Mouse (Mus musculus) adipose tissue, adult 10 weeks (tissue): ENCODE measurements around the gene Eva1b. TPM values are rescaled to one million over a fixed set of nuclear protein-coding genes. Genes with fewer than 3 reads are reported as not detected.

Experiments used
- polyA plus RNA-seq: library from polyadenylated mRNA; stranded (reverse); fragments of 350-450 nt; fragmentation: Illumina TruSeq; extraction: RNeasy Lipid Tissue Mini Kit (QIAGEN cat#74804); gene quantifications from one replicate; pipeline ENCODE4 v1.2.3, GENCODE M21; 2014; ENCODE audit warnings: low read depth, low replicate concordance

The Eva1b gene
- 19.5 TPM for polyA plus RNA-seq

DNA sequence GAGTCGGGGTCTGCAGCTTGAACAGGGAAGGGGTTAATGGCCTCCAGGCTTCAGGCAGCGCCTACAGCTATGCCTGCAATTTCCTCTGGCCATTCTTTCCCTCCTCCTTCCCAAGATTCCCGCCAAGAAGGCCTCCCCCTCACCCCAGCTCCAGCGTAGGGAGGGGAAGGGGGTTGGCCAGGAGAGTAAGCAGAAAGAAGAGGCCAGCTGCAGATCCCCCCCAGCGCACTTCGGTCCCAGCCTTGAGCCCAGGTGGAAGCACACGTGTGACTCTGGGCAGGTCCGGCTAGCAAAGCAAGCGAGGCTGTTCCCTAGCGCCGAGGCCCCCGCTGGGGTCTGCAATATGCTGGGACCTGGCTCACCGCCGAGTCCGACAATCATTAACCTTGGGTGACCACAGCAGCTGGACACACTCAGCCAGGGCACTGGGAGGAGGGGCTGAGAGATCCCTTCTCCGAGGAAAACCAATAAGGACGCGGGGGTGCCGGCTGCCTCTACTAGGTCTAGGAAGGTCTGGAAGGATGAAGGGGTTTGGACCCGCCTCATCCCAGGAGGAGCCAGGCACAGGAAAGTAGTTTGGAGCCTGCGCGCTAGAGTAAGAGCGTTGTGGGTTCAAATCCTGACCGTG, at the start of gene Eva1b:
Gene Eva1b, plus strand, starts transcription at position 212 of the 628 bp plus-strand sequence.

DNA sequence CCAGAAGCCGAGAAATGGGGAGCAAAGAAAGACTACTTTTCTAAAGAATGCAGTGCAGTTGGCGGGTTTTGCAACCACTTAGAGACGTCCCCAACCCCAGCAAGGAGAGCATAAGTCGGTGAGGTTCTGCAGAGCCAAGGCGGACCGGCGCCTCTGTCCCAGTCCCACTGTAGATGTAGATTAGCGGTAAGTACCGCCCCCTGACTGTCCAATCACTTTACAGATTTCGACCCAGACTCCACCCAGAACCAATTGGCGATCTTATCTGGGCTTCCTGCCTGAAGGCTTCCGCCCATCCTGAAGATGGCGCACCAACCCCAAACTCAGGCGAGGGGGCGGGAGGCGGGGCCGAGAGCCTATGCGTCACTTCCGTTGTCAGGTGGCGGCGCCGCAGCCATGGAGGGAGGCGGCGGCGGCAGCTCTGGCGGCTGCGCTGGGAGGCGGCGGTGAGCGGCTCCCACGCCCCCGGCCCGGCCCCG, 43.9 kb upstream of the Eva1b start, which contains the start of gene Stk40:
Gene Stk40, plus strand, starts transcription at position 368 of the 479 bp plus-strand sequence.

DNA sequence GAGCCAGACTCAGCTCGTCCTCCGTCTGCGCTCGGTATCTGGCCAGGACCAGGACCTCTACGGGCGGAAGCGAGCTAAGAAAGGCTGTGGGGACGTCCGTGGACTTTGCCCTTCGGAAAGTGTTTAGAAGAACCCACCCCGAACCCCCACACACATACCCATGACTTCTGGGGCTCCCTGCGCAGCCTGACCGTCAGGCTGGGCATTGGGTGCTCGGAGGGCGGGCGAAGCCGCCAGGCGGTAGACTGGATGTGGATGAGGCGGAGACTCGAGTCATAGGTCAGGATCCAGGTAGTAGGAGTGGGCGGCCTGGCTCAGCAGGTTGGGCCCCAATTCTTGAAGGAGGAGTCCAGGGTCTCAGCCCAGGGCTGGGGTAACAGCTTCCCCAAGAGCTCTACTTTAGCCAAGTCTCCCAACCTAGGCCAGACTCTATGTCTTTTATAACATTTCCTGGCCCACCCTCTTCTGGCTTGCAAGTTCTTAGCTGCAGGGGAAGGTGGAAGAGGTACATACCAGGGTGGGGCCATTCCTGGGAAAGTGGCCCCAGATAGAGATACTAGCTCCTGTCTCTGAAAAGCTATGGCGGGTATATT, 15.6 kb downstream of the Eva1b start, which contains the start of gene Sh3d21:
Gene Sh3d21, minus strand, starts transcription at position 425 of the 593 bp plus-strand sequence.

Other genes with a start within 250 kb of the Eva1b start
- gene Csf3r, start 123.2 kb upstream of the Eva1b start, polyA plus RNA-seq = 2.0 TPM
- 64.2 TPM for gene Mrps15, start 100.8 kb upstream of the Eva1b start, polyA plus RNA-seq
- gene Oscp1, start 89.2 kb upstream of the Eva1b start, polyA plus RNA-seq = 19.4 TPM
- gene Lsm10, start 51.1 kb upstream of the Eva1b start, polyA plus RNA-seq = 20.4 TPM
- gene Stk40, start 43.8 kb upstream of the Eva1b start, polyA plus RNA-seq = 32.8 TPM
- 20.0 TPM for gene Sh3d21, start 15.7 kb downstream of the Eva1b start, polyA plus RNA-seq
- gene Thrap3, start 55.0 kb downstream of the Eva1b start, polyA plus RNA-seq = 120 TPM
- gene Map7d1, start 108.6 kb downstream of the Eva1b start, polyA plus RNA-seq = 46.6 TPM
- 92.2 TPM for gene Trappc3, start 114.6 kb downstream of the Eva1b start, polyA plus RNA-seq
- gene Col8a2, start 139.0 kb downstream of the Eva1b start, polyA plus RNA-seq = 11.6 TPM
- 28.4 TPM for gene Adprhl2, start 174.0 kb downstream of the Eva1b start, polyA plus RNA-seq
- 10.0 TPM for gene Tekt2, start 177.9 kb downstream of the Eva1b start, polyA plus RNA-seq